Mouse (Mus musculus) left cerebral cortex, adult 11 months (tissue): ENCODE results near the gene Gsap.
"Not testable (repeated sequence)": the region's sequence is repeated elsewhere in the genome, so short reads cannot be mapped to it uniquely, and the experiment has no call there.

ENCODE experiments used
- DNase-seq: peaks from one replicate; pipeline ENCODE4 v3.0.0; 2022; ENCODE audit warnings: low spot score

Gsap gene

GRCm38 (mm10) chr5:21185764-21186685 is at the start of gene Gsap:
Gsap (plus strand) TSS chr5:21186255.
- no peak for DNase-seq

DNA sequence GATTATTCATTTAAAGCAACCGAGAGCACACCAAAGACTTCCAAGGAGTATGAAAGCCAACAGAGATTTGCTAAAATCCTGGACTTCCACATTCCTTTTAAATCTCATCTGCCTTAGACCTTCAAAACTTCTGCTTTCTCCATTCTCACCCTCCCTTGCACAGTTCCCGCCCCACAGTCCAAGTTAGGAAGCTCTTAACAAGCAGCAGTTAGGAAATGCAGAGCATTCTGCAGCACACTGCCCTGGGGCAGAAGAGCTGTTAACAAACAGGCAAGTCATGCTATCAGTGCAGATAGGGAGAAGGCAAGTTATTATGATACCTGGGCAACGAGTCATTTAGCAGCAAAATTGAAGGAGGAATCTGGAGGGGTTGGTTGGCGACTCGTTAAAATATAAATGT is 49.5 kb upstream of the Gsap start:
- no peak for DNase-seq

- peak; percentile 75 for DNase-seq
Observed at GRCm38 (mm10) chr5:21139505-21139904, 46.5 kb upstream of the Gsap start.

- DNase-seq, result not testable (repeated sequence)
Observed at GRCm38 (mm10) chr5:21141133-21141551, 44.9 kb upstream of the Gsap start.

DNA sequence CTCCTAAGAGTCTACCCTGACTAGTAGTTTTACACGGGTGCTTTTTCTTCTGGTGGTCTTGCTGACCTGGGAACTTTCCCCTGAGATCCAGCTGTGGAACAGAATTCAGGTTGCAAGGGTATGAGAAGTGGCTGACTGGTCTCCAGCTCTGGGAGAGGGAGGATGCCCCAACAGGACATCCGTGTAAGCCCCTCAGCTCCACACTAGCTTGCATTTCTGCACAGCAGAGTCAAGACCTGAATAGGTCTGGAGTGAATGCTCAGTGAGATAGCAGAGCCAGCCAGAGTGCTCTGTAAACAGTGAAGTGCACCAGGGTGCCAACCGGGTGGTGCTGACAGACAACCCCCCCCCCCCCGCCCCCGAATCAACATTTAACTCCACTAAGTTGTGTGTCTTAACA is 44.4 kb upstream of the Gsap start:
- DNase-seq, result no peak

DNA sequence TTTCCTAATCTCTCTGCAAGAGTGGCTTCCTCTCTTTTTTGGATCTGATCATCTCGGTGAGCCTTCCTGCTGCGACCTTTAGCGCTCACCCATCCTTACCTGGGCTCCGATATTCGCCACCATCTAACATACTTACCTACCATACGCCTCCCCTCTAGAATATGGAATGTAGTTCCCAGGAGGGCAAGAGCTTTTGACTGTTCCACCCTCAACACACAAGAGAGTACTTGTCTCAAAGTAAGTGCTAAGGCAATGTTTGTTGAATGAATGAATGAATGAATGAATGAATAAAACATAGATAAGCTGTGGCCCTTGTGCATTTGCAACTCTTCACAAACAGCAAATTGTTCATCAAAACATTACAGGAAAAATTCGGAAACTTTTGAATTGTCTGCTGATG is 43.0 kb upstream of the Gsap start:
- DNase-seq, result no peak

- DNase-seq, result no peak
Observed at GRCm38 (mm10) chr5:21144506-21145169, 41.4 kb upstream of the Gsap start.

DNA sequence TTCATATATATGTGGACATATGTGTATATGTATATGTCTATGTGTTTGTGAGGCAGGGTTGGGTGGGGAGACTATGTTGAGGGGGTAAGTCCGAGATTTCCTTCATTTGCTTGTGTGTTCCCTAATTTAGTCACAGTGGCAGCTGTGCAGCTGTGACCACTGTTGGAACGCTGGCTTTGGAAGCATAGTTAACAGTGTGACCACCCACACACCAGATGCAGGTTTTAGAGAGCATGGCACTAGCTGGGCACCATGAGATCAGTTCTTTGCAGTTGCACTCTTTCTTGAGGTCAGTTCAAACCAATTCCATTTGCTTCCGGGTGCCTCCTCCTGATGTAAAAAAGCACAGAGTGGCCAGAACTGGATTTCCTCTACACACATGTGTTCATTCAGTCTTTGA is 37.7 kb upstream of the Gsap start:
- no peak for DNase-seq

DNA sequence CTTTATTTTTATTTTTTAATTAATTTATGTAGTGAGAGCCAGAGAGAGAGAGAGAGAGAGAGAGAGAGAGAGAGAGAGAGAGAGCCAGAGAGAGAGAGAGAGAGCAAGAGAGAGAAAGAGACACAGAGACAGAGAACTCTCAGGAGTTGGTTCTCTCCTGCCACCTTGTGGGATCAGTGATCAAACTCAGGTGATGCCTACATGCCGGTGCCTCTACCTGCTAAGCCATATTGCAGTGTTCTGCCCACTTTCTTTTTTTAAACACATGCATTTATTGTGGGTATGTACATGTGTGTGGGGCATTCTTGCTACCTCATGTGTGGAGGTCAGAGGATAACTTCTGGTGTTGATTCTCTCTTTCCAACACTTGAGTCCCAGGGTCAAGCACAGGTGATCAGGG is 32.4 kb upstream of the Gsap start:
- no peak for DNase-seq

GRCm38 (mm10) chr5:21156770-21157169 is 29.3 kb upstream of the Gsap start:
- DNase-seq, result no peak

DNA sequence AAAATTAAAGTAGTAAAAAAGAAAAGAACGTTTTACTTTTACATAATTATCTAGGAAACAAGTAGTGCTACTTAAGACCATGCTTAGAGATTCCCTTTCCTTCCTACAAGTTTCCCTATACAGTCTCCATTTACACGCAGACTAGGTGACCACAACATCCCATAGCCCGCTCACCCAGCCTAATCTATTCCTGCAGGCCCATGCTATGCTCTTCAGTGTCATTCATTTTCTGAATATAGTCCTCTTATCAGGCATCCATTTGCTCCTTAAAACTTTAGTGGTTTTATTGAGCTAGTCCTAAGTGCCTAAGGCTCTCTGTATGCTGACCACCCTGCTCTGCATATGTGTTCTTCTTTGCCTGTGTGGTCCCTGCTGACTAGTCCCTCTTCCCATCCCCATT is 26.5 kb upstream of the Gsap start:
- no peak for DNase-seq

DNA sequence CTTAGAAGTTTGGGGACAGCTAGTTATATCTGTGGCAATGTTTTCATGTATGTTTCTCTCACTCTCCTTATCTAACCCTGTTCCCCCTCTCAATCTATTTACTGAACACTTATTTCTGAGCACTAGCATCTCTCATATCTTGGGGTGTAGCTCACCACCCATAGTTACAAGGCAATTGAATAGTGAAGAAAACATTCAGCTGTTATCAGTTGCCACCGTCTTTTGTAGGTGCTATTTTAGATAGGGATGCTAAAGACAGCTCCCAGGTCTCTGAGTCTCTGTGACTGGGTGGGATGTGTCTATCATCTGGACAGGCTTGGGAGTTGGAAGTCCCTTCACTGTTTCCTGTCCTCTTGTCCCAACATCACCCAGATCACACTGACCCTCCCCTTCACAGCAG is 25.3 kb upstream of the Gsap start:
- DNase-seq, result no peak

DNA sequence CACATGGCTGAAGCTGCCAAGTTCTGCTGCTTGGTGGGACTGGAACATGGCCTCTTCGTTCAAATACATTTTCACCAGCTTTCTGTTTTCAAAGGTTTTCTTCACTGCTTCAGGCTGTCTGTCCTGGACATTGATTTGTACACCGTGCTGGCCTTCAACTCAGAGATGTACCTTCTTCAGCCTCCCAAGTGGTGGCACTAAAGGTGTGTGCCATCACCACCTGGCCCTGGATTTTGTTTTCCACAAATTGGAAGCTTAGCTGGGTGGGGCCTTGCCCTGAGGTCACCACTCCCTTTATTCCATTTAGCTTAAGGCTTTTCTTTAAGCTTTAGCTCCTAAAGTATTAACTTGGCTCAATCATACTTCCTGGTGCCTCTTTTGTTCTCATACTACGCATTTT is 22.6 kb upstream of the Gsap start:
- DNase-seq, result no peak

- DNase-seq, result no peak
Observed at GRCm38 (mm10) chr5:21168689-21169345, 17.2 kb upstream of the Gsap start.

GRCm38 (mm10) chr5:21169346-21169745 is 16.7 kb upstream of the Gsap start:
- no peak for DNase-seq

DNA sequence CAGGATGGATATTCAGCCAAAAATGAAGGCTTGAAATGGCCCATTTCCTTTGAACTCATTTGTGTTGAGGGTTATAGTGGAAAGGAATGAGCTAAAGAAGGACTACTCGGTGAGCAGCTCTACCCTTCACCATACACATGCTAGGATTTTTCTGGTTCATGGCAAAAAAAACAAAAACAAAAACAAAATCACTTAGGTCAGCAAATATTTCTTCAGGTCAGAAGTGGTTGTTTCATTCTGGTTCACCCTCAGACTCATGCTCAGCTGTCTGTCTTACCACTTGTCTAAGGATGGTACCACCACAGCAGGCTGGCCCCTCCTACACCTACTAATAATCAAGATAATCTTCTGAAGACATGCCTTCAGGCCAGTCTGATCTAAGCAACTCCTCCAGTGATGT is 16.2 kb upstream of the Gsap start:
- no peak for DNase-seq

GRCm38 (mm10) chr5:21170440-21170839 is 15.6 kb upstream of the Gsap start:
- no peak for DNase-seq

DNA sequence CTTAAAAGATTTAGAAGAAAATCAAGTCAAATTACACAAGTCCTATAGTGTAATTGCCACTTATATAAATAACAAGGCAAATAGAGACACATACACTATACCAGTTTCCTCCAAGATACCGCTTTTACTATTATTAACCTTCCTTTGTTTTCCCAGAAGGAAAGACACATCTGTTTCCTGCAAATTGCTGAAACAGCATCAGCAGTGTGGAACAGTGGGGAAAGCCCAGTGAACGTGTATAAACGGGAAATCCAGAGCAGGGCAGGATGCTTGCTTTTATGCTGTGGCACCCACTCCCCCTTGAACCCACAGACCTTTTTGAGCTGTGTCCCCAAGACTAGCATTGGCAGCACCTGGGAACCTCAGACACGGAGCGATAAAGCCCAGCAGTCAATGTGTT is 15.2 kb upstream of the Gsap start:
- no peak for DNase-seq

DNA sequence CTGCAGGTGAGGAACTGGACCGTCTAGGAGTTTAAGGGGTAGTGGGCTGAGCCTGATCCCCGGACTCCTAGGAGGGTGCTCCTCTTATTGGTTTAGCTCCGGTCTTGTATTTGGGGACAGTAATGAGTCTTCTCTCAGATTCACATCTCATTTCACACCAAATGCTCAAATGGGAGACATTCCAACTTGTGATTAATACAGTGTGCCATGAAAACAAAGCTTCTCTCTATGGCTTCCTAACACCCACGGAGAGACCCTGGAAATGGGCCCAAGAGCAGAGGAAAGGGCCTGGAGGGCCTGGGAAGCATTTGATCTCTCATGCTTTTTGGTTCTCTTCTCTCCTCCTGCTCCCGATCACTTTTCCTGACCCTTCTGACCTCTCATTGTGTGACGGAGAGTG is 14.7 kb upstream of the Gsap start:
- no peak for DNase-seq

DNA sequence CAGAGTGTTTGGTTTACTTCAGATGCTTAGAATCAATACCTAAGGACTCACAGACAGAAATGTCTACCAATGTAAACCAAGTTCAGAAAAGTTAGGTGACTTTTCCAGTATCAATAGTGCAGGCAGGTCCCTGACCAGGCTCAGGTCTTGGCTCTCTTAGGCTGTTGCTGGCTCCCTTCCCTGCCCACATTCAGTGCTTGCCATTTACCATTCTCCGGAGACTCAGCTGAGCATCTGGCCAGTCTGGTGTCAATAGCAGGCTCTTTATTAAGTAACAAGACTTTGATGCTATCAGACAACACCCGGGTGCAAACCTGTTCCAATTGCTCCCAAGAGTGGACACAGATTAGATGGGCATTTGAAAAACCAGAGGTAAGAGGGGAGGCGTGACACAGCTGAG is 13.7 kb upstream of the Gsap start:
- DNase-seq, result no peak

DNA sequence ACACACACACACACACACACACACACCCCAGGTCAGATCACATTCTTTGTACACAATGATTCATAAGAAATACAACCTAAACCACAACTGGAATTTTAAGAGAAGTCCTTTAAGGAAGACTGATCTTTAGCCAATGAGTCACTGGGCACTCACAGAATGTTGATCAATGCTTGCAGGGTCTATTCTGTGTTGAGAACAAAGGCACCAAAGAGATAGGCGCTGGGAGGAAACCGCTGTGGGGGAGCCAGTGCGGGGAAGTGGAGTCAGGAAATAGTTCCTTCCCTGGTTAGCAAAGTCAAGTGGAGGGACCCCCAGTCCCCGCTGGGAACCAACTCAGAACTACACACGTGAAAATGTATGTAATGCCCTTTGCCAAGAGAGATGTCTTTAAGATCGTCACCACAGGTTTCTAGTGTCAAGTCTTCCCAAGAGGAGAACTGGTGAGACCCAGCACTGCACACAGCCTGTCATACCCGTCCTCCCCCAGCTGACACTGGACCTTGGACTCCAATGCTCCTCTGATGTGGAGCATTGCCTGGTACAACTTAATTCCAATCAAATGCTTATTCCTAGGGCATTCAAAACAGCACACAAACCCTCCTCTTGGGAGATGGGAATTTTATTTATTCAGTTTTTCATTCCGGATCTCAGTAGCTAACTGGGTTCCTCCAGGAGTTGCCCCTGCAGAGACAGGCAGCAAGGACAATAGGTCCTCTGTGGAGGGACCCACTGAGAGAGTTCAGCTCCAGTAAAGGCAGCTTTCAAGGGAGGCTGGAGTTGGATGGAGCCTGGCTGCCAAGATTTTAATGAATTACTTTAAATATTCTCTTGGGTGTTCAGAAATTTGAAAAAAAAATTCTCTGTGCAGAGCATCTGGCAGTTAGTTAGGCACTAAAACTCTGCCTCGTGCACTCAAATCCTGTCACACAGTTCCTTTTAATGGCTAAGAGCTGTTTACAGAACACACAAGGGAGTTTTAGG is 10.6 kb upstream of the Gsap start:
- no peak for DNase-seq

- no peak for DNase-seq
Observed at GRCm38 (mm10) chr5:21179496-21179895, 6.6 kb upstream of the Gsap start.
